Mouse (Mus musculus) megakaryocyte, embryonic 14.5 days (primary cell): Measurements from ENCODE around the gene Calm1.

Source experiments
- FLI1 ChIP-seq: IDR thresholded peaks from 2 replicates; pipeline ENCODE4 v1.6.1; 2012; ENCODE audit warnings: low read length, inconsistent platforms, mixed read lengths
- GATA1 ChIP-seq: IDR thresholded peaks from 3 replicates; pipeline ENCODE4 v1.6.1; 2012; ENCODE audit warnings: mixed read lengths, low read length, inconsistent platforms, borderline replicate concordance

GRCm38 (mm10) chr12:100213162-100213561 lies 13.9 kb downstream of the Calm1 start:
- TF ChIP-seq GATA1 (no peak), FLI1 (no peak)
